Mouse (Mus musculus): Measurements from ENCODE around the gene Psmd11. TPM values are rescaled to one million over a fixed set of nuclear protein-coding genes. Genes with fewer than 3 reads are reported as not detected.
"Not testable (repeated sequence)": the region's sequence is repeated elsewhere in the genome, so short reads cannot be mapped to it uniquely, and the experiment has no call there.

The Psmd11 gene
- polyA plus RNA-seq, 1 experiment from 2014 or later: 300 TPM

- no peak for ATAC-seq (ENCODE audit: low FRiP score, low TSS enrichment)
- WGBS: 96% methylated on average over 2 of the region's 2 CpGs
- H3K9me3 ChIP-seq (ENCODE audit: control insufficient read depth, low read length): no peaks in the 10 kb centered on the region
- no peaks in the 10 kb centered on the region for H3K4me1 ChIP-seq (ENCODE audit: control insufficient read depth, insufficient read depth, low read length)
- H3K27me3 ChIP-seq (ENCODE audit: control insufficient read depth, insufficient read depth, low read length): no peaks in the 10 kb centered on the region
- no peak overlapping the region for H3K4me2 ChIP-seq (replicated peaks; ENCODE audit: low read depth, low read length)
- no peak overlapping the region for H3K9ac ChIP-seq (ENCODE audit: low read depth, low read length)
- no peak overlapping the region for H3K4me3 ChIP-seq (ENCODE audit: low read length)
- no peak overlapping the region for H3K27ac ChIP-seq (ENCODE audit: low read depth, low read length)
- H3K36me3 ChIP-seq (ENCODE audit: control insufficient read depth, insufficient read depth, low read length): peaks cover 84% of the 10 kb centered on the region
Observed at GRCm38 (mm10) chr11:80391407-80392120, 36.9 kb upstream of the Psmd11 start.

- Histone ChIP-seq H3K4me1 (ENCODE audit: control insufficient read depth, insufficient read depth, low read length) (no peaks in the 10 kb centered on the region), H3K27me3 (ENCODE audit: control insufficient read depth, insufficient read depth, low read length) (no peaks in the 10 kb centered on the region), H3K9ac (ENCODE audit: low read depth, low read length) (no peak overlapping the region), H3K9me3 (ENCODE audit: control insufficient read depth, low read length) (no peaks in the 10 kb centered on the region), H3K4me2 (replicated peaks; ENCODE audit: low read depth, low read length) (no peak overlapping the region), H3K36me3 (ENCODE audit: control insufficient read depth, insufficient read depth, low read length) (peaks cover 87% of the 10 kb centered on the region), H3K4me3 (ENCODE audit: low read length) (no peak overlapping the region), H3K27ac (ENCODE audit: low read depth, low read length) (no peak overlapping the region)
- WGBS: 90% methylated on average over 3 of the region's 3 CpGs
- ATAC-seq (ENCODE audit: low FRiP score, low TSS enrichment): no peak
Observed at GRCm38 (mm10) chr11:80395930-80396329, 32.5 kb upstream of the Psmd11 start.

- H3K27me3 ChIP-seq (ENCODE audit: control insufficient read depth, insufficient read depth, low read length): no peaks in the 10 kb centered on the region
- peaks cover 84% of the 10 kb centered on the region for H3K36me3 ChIP-seq (ENCODE audit: control insufficient read depth, insufficient read depth, low read length)
- no peak for ATAC-seq (ENCODE audit: low FRiP score, low TSS enrichment)
- no peak overlapping the region for H3K27ac ChIP-seq (ENCODE audit: low read depth, low read length)
- 96% methylated on average over 4 of the region's 4 CpGs for WGBS
- no peaks in the 10 kb centered on the region for H3K9me3 ChIP-seq (ENCODE audit: control insufficient read depth, low read length)
- no peak overlapping the region for H3K4me2 ChIP-seq (replicated peaks; ENCODE audit: low read depth, low read length)
- H3K4me3 ChIP-seq (ENCODE audit: low read length): no peak overlapping the region
- no peak overlapping the region for H3K9ac ChIP-seq (ENCODE audit: low read depth, low read length)
- H3K4me1 ChIP-seq (ENCODE audit: control insufficient read depth, insufficient read depth, low read length): no peaks in the 10 kb centered on the region
Observed at GRCm38 (mm10) chr11:80396617-80397016, 31.8 kb upstream of the Psmd11 start.

- H3K4me1 ChIP-seq (ENCODE audit: control insufficient read depth, insufficient read depth, low read length); H3K27ac ChIP-seq (ENCODE audit: low read depth, low read length); H3K9me3 ChIP-seq (ENCODE audit: control insufficient read depth, low read length); H3K4me3 ChIP-seq (ENCODE audit: low read length); ATAC-seq (ENCODE audit: low FRiP score, low TSS enrichment); H3K27me3 ChIP-seq (ENCODE audit: control insufficient read depth, insufficient read depth, low read length); H3K9ac ChIP-seq (ENCODE audit: low read depth, low read length); H3K4me2 ChIP-seq (replicated peaks; ENCODE audit: low read depth, low read length): not testable (repeated sequence)
- peaks cover 70% of the 10 kb centered on the region for H3K36me3 ChIP-seq (ENCODE audit: control insufficient read depth, insufficient read depth, low read length)
- 96% methylated on average over 6 of the region's 6 CpGs for WGBS
Observed at GRCm38 (mm10) chr11:80407878-80408277, 20.5 kb upstream of the Psmd11 start.

- Histone ChIP-seq H3K4me3 (ENCODE audit: low read length) (no peak overlapping the region), H3K36me3 (ENCODE audit: control insufficient read depth, insufficient read depth, low read length) (peaks cover 50% of the 10 kb centered on the region), H3K4me2 (replicated peaks; ENCODE audit: low read depth, low read length) (no peak overlapping the region), H3K9ac (ENCODE audit: low read depth, low read length) (no peak overlapping the region), H3K9me3 (ENCODE audit: control insufficient read depth, low read length) (no peaks in the 10 kb centered on the region), H3K27ac (ENCODE audit: low read depth, low read length) (no peak overlapping the region), H3K4me1 (ENCODE audit: control insufficient read depth, insufficient read depth, low read length) (no peaks in the 10 kb centered on the region), H3K27me3 (ENCODE audit: control insufficient read depth, insufficient read depth, low read length) (no peaks in the 10 kb centered on the region)
- ATAC-seq (ENCODE audit: low FRiP score, low TSS enrichment): no peak
- WGBS: 87% methylated on average over 2 of the region's 2 CpGs
Observed at GRCm38 (mm10) chr11:80410377-80410776, 18.0 kb upstream of the Psmd11 start.

GRCm38 (mm10) chr11:80417085-80417484 is 11.3 kb upstream of the Psmd11 start:
- ATAC-seq (ENCODE audit: low FRiP score, low TSS enrichment): no peak
- Histone ChIP-seq H3K27me3 (ENCODE audit: control insufficient read depth, insufficient read depth, low read length) (no peaks in the 10 kb centered on the region), H3K4me2 (replicated peaks; ENCODE audit: low read depth, low read length) (no peak overlapping the region), H3K9me3 (ENCODE audit: control insufficient read depth, low read length) (no peaks in the 10 kb centered on the region), H3K27ac (ENCODE audit: low read depth, low read length) (no peak overlapping the region), H3K4me1 (ENCODE audit: control insufficient read depth, insufficient read depth, low read length) (no peaks in the 10 kb centered on the region), H3K36me3 (ENCODE audit: control insufficient read depth, insufficient read depth, low read length) (no peaks in the 10 kb centered on the region; the same call in 1 of the 2 replicates), H3K4me3 (ENCODE audit: low read length) (no peak overlapping the region), H3K9ac (ENCODE audit: low read depth, low read length) (no peak overlapping the region)
- WGBS: 88% methylated on average over 5 of the region's 5 CpGs

GRCm38 (mm10) chr11:80419743-80420142 is 8.7 kb upstream of the Psmd11 start:
- 85% methylated on average over 1 of the region's 1 CpGs for WGBS
- Histone ChIP-seq H3K4me1 (ENCODE audit: control insufficient read depth, insufficient read depth, low read length) (no peaks in the 10 kb centered on the region), H3K27me3 (ENCODE audit: control insufficient read depth, insufficient read depth, low read length) (no peaks in the 10 kb centered on the region), H3K27ac (ENCODE audit: low read depth, low read length) (no peak overlapping the region), H3K9me3 (ENCODE audit: control insufficient read depth, low read length) (no peaks in the 10 kb centered on the region), H3K36me3 (ENCODE audit: control insufficient read depth, insufficient read depth, low read length) (no peaks in the 10 kb centered on the region; the same call in 1 of the 2 replicates), H3K4me2 (replicated peaks; ENCODE audit: low read depth, low read length) (no peak overlapping the region), H3K9ac (ENCODE audit: low read depth, low read length) (no peak overlapping the region), H3K4me3 (ENCODE audit: low read length) (no peak overlapping the region)
- no peak for ATAC-seq (ENCODE audit: low FRiP score, low TSS enrichment)

GRCm38 (mm10) chr11:80420202-80420984 is 8.0 kb upstream of the Psmd11 start:
- no peaks in the 10 kb centered on the region; the same call in 1 of the 2 replicates for H3K36me3 ChIP-seq (ENCODE audit: control insufficient read depth, insufficient read depth, low read length)
- H3K27ac ChIP-seq (ENCODE audit: low read depth, low read length): no peak overlapping the region
- no peaks in the 10 kb centered on the region for H3K9me3 ChIP-seq (ENCODE audit: control insufficient read depth, low read length)
- H3K9ac ChIP-seq (ENCODE audit: low read depth, low read length): no peak overlapping the region
- ATAC-seq (ENCODE audit: low FRiP score, low TSS enrichment): no peak
- no peaks in the 10 kb centered on the region for H3K4me1 ChIP-seq (ENCODE audit: control insufficient read depth, insufficient read depth, low read length)
- no peak overlapping the region for H3K4me2 ChIP-seq (replicated peaks; ENCODE audit: low read depth, low read length)
- no peaks in the 10 kb centered on the region for H3K27me3 ChIP-seq (ENCODE audit: control insufficient read depth, insufficient read depth, low read length)
- 54% methylated on average over 2 of the region's 2 CpGs for WGBS
- no peak overlapping the region for H3K4me3 ChIP-seq (ENCODE audit: low read length)

GRCm38 (mm10) chr11:80421421-80422047 is 6.9 kb upstream of the Psmd11 start:
- Histone ChIP-seq H3K4me1 (ENCODE audit: control insufficient read depth, insufficient read depth, low read length) (no peaks in the 10 kb centered on the region), H3K4me2 (replicated peaks; ENCODE audit: low read depth, low read length) (no peak overlapping the region), H3K27me3 (ENCODE audit: control insufficient read depth, insufficient read depth, low read length) (no peaks in the 10 kb centered on the region), H3K4me3 (ENCODE audit: low read length) (no peak overlapping the region), H3K9ac (ENCODE audit: low read depth, low read length) (no peak overlapping the region), H3K9me3 (ENCODE audit: control insufficient read depth, low read length) (no peaks in the 10 kb centered on the region), H3K27ac (ENCODE audit: low read depth, low read length) (no peak overlapping the region), H3K36me3 (ENCODE audit: control insufficient read depth, insufficient read depth, low read length) (no peaks in the 10 kb centered on the region; the same call in 1 of the 2 replicates)
- ATAC-seq (ENCODE audit: low FRiP score, low TSS enrichment): no peak
- 83% methylated on average over 7 of the region's 7 CpGs for WGBS
